Mouse (Mus musculus) kidney, adult 2 months (tissue): ENCODE data around the gene Eid2. TPM values are rescaled to one million over a fixed set of nuclear protein-coding genes. Genes with fewer than 3 reads are reported as not detected.

Experiments
- DNase-seq: peaks from one replicate; pipeline ENCODE4 v3.0.0; 2021
- H3K27ac ChIP-seq: fragments of 200-500 bp; 2 replicates; pipeline ENCODE4 v1.5.1; 2012; ENCODE audit warnings: low read depth, low read length, control low read depth, inconsistent platforms; ENCODE audit not compliant: insufficient read depth
- H3K27me3 ChIP-seq: fragments of 200-500 bp; replicated peaks from 2 replicates; pipeline ENCODE4 v1.6.1; 2012; ENCODE audit warnings: mild to moderate bottlenecking, moderate library complexity, low read length, inconsistent platforms; ENCODE audit not compliant: control insufficient read depth, insufficient read depth
- H3K36me3 ChIP-seq: fragments of 200-500 bp; 2 replicates; pipeline ENCODE4 v1.6.1; 2012; ENCODE audit warnings: mild to moderate bottlenecking, moderate library complexity, low read length, inconsistent platforms; ENCODE audit not compliant: control insufficient read depth, insufficient read depth
- H3K4me1 ChIP-seq: fragments of 200-500 bp; 2 replicates; pipeline ENCODE4 v1.6.1; 2011; ENCODE audit warnings: low read length; ENCODE audit not compliant: control insufficient read depth, insufficient read depth
- H3K4me3 ChIP-seq: fragments of 200-500 bp; 2 replicates; pipeline ENCODE4 v1.5.1; 2011; ENCODE audit warnings: mild to moderate bottlenecking, low read depth, low read length, control low read depth; ENCODE audit not compliant: insufficient read depth
- CTCF ChIP-seq: fragments of 200-500 bp; conservative IDR thresholded peaks from 2 replicates; pipeline ENCODE4 v1.5.1; 2011; ENCODE audit warnings: low read depth, mild to moderate bottlenecking, control low read depth, low read length, moderate library complexity, mixed read lengths; ENCODE audit not compliant: insufficient read depth, insufficient read length
- POLR2A ChIP-seq: fragments of 200-500 bp; IDR thresholded peaks from one replicate; pipeline ENCODE4 v1.6.1; 2011; ENCODE audit warnings: low read depth, low read length, control low read depth
- WGBS: fragments of 180-500 bp; shearing (Covaris S2); methylation state at CpG from one replicate; pipeline ENCODE4 v1.1.7; 2018; 5-methylcytosine and 5-hydroxymethylcytosine counted together
- polyA plus RNA-seq: library from polyadenylated mRNA; depleted of rRNA; stranded (reverse); fragments of >200 nt; gene quantifications from 2 replicates; pipeline ENCODE4 v1.2.3, GENCODE M21; 2012

The Eid2 gene
- polyA plus RNA-seq, 1 experiment = 5.2 TPM

- DNase-seq = no peak
- Histone ChIP-seq H3K4me3 (no peak overlapping the region), H3K27me3 (no peaks in the 10 kb centered on the region), H3K27ac (no peak overlapping the region), H3K36me3 (no peaks in the 10 kb centered on the region), H3K4me1 (no peaks in the 10 kb centered on the region)
- peak; percentile 41 for TF ChIP-seq CTCF
- no peak for TF ChIP-seq POLR2A
- 85% methylated on average over 6 of the region's 6 CpGs for WGBS
Measured at GRCm38 (mm10) chr7:28255476-28255875, 12.2 kb upstream of the Eid2 start.

GRCm38 (mm10) chr7:28262861-28263260 is 4.8 kb upstream of the Eid2 start:
- WGBS = 33% methylated on average over 5 of the region's 5 CpGs
- Histone ChIP-seq H3K27me3 (no peaks in the 10 kb centered on the region), H3K36me3 (no peaks in the 10 kb centered on the region), H3K27ac (no peak overlapping the region), H3K4me3 (no peak overlapping the region), H3K4me1 (no peaks in the 10 kb centered on the region)
- TF ChIP-seq CTCF = no peak
- TF ChIP-seq POLR2A = no peak
- no peak for DNase-seq

- Histone ChIP-seq H3K27me3 (no peaks in the 10 kb centered on the region), H3K4me3 (no peak overlapping the region), H3K36me3 (no peaks in the 10 kb centered on the region), H3K4me1 (0 out of 2 replicates have a peak, but pooled peaks cover 1% of the 10 kb centered on the region), H3K27ac (no peak overlapping the region)
- peak; percentile 70 for DNase-seq
- 4% methylated on average over 15 of the region's 15 CpGs for WGBS
- TF ChIP-seq CTCF = no peak
- no peak for TF ChIP-seq POLR2A
Measured at GRCm38 (mm10) chr7:28263786-28264185, 3.9 kb upstream of the Eid2 start.

- H3K36me3 ChIP-seq = no peaks in the 10 kb centered on the region
- TF ChIP-seq CTCF (no peak), POLR2A (no peak)
- WGBS = 78% methylated on average over 13 of the region's 13 CpGs
- no peaks in the 10 kb centered on the region for H3K27me3 ChIP-seq
- 0 out of 2 replicates have a peak, but pooled peaks cover 2% of the 10 kb centered on the region for H3K4me1 ChIP-seq
- H3K4me3 ChIP-seq = no peak overlapping the region
- DNase-seq = no peak
- H3K27ac ChIP-seq = no peak overlapping the region
Measured at GRCm38 (mm10) chr7:28265391-28265790, 2.3 kb upstream of the Eid2 start.

- Histone ChIP-seq H3K4me1 (0 out of 2 replicates have a peak, but pooled peaks cover 2% of the 10 kb centered on the region), H3K27me3 (no peaks in the 10 kb centered on the region), H3K36me3 (no peaks in the 10 kb centered on the region), H3K4me3 (peak overlapping the region; percentile 99), H3K27ac (peak overlapping the region; percentile 54; the same call in 1 of the 2 replicates)
- no peak for TF ChIP-seq POLR2A
- TF ChIP-seq CTCF = no peak
- 6% methylated on average over 53 of the region's 62 CpGs for WGBS
- DNase-seq = peak; percentile 67
Measured at GRCm38 (mm10) chr7:28268042-28268531, 406 bp downstream of the Eid2 start.

- Histone ChIP-seq H3K27me3 (no peaks in the 10 kb centered on the region), H3K27ac (no peak overlapping the region), H3K4me1 (0 out of 2 replicates have a peak, but pooled peaks cover 2% of the 10 kb centered on the region), H3K4me3 (peak overlapping the region; percentile 99), H3K36me3 (no peaks in the 10 kb centered on the region)
- DNase-seq = no peak
- no peak for TF ChIP-seq POLR2A
- TF ChIP-seq CTCF = no peak
- WGBS = 19% methylated on average over 16 of the region's 16 CpGs
Measured at GRCm38 (mm10) chr7:28268576-28268975, 895 bp downstream of the Eid2 start.

GRCm38 (mm10) chr7:28269355-28269754 is 1.7 kb downstream of the Eid2 start:
- DNase-seq = no peak
- no peak overlapping the region for H3K4me3 ChIP-seq
- WGBS = 92% methylated on average over 12 of the region's 12 CpGs
- TF ChIP-seq POLR2A (no peak), CTCF (no peak)
- H3K36me3 ChIP-seq = no peaks in the 10 kb centered on the region
- 0 out of 2 replicates have a peak, but pooled peaks cover 2% of the 10 kb centered on the region for H3K4me1 ChIP-seq
- H3K27ac ChIP-seq = no peak overlapping the region
- H3K27me3 ChIP-seq = no peaks in the 10 kb centered on the region
